Mouse (Mus musculus) CD4-positive naive resting alpha-beta T cell, adult 76 days (primary cell): ENCODE data around the gene 4931406P16Rik. TPM values are rescaled to one million over a fixed set of nuclear protein-coding genes. Genes with fewer than 3 reads are reported as not detected.

Experiments used
- total RNA-seq: library from RNA; stranded (reverse); gene quantifications from one replicate; pipeline ENCODE4 v1.2.4, GENCODE M21; 2023

Gene 4931406P16Rik
- total RNA-seq = 41.7 TPM

DNA sequence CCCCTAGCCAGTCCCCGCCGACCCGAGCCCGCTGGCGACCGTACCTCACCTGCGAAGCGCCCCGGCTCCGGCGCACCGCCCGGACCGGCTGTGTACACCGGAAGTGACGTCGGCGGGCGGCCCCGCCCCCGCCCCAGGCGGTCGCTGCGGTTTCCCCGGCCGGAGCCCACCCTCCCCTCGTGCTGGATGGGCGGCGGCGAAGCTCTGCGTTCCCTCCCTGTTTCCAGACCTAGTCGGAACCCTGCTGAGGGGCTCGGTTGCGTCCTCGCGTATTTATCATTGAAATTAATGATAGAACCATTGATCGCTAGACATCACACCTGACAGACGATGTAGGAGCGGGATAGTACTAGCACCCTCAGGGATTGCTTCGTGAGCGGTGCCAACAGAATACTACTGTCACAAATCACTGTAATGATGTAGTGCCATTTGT, at the start of gene 4931406P16Rik:
Gene 4931406P16Rik (minus strand): TSS at position 109 of the 433 bp plus-strand sequence.

DNA sequence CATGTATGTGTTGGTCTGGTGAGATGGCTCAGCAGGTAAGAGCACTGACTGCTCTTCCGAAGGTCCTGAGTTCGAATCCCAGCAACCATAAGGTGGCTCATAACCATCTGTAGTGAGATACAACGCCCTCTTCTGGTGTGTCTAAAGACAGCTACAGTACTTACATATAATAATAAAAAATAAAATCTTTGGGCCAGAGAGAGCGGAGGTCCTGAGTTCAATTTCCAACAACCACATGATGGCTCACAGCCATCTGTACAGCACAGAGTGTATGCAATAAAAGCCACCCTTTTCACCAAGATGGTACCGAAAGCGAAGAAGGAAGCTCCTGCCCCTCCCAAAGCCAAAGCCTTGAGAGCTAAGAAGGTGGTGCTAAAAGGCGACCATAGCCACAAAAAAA, 62.6 kb downstream of the 4931406P16Rik start, which contains the start of gene Gm6096:
Gene Gm6096 (plus strand): TSS at position 301 of the 400 bp plus-strand sequence.

GRCm38 (mm10) chr7:34230116-34230515, 83.2 kb downstream of the 4931406P16Rik start, which contains the start of gene Gpi1:
Gene Gpi1 (minus strand): TSS chr7:34230336.

DNA sequence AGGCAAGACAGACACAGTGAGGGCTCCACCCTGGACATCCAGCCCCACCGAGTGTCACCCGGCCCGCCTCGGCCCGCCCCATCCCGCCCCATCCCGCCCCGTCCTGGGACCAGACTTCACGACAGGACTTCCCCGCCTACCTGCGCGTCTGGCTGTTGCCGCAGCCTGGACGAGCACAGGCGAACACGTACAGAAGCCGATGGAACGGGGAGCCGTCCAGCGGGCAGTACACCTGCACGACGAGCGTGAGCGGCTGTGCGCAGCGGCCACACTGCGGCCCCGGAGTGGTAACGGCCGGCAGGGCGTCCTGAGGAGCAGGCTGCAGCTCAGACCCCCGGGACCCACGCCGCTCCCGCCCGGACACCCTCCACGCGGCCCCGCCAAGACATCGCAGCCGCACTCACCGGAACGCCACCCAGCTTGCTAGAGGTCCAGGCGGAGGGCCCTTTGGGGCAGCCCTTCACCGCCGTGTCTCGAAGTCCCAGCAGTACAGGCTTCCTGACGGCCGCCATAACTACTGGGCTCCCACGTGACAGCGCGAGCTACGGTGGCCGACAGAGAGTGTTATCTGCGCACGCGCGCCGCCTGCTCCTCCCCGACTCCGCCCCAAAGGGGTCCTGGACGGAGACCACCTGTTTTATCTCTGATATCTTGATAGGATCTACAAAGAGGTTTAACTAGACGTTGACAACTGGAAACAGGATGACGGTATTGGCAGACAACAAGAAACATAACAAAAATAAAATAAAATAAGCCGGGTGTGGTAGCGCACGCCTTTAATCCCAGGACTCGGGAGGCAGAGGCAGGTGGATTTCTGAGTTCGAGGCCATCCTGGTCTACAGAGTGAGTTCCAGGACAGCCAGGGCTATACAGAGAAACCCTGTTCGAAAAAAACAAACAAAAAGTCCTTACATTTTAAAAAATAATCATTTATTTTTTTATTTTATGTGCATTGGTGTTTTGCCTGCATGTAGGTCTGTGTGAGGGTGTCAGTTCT, 116.9 kb downstream of the 4931406P16Rik start, which contains the start of gene Pdcd2l:
Gene Pdcd2l (minus strand): TSS at position 530 of the 997 bp plus-strand sequence.

Other genes starting within 250 kb of the 4931406P16Rik start
- not detected for gene Scgb1b30, start 218.1 kb downstream of the 4931406P16Rik start, total RNA-seq
- gene Wtip, start 180.3 kb downstream of the 4931406P16Rik start, total RNA-seq = not detected
- 79.6 TPM for gene Uba2, start 144.0 kb downstream of the 4931406P16Rik start, total RNA-seq
- gene Pdcd2l, start 116.9 kb downstream of the 4931406P16Rik start, total RNA-seq = 34.5 TPM
- gene Gpi1, start 83.2 kb downstream of the 4931406P16Rik start, total RNA-seq = 264 TPM
- not detected for gene Gm6096, start 62.5 kb downstream of the 4931406P16Rik start, total RNA-seq
- 189 TPM for gene Lsm14a, start 79.8 kb upstream of the 4931406P16Rik start, total RNA-seq